Mouse (Mus musculus) liver, embryonic 11.5 days (tissue): Measurements from ENCODE around the gene Unc119. TPM values are rescaled to one million over a fixed set of nuclear protein-coding genes. Genes with fewer than 3 reads are reported as not detected.

Experiments
- ATAC-seq: fragments of 200-750 bp; cut with Nextera tagmentation; replicated peaks from 2 replicates; pipeline ENCODE4 v1.8.0; 2017; ENCODE audit warnings: moderate number of reproducible peaks, mild to moderate bottlenecking, moderate TSS enrichment, moderate library complexity; ENCODE audit not compliant: low FRiP score
- DNase-seq: peaks from one replicate; pipeline ENCODE4 v3.0.0-alpha.2; 2017; ENCODE audit warnings: low spot score
- H3K27ac ChIP-seq: fragments of 300-500 bp; sonication (generic); 2 replicates; pipeline ENCODE4 v1.5.1; 2014; ENCODE audit warnings: mild to moderate bottlenecking, low read depth, low read length, control low read depth
- H3K27me3 ChIP-seq: fragments of 300-500 bp; sonication (generic); replicated peaks from 2 replicates; pipeline ENCODE4 v1.6.1; 2014; ENCODE audit warnings: low read length, mixed read lengths; ENCODE audit not compliant: control insufficient read depth, insufficient read depth
- H3K36me3 ChIP-seq: fragments of 300-500 bp; sonication (generic); 2 replicates; pipeline ENCODE4 v1.6.1; 2014; ENCODE audit warnings: mild to moderate bottlenecking, low read length, moderate library complexity, mixed read lengths; ENCODE audit not compliant: control insufficient read depth, insufficient read depth
- H3K4me1 ChIP-seq: fragments of 300-500 bp; sonication (generic); replicated peaks from 2 replicates; pipeline ENCODE4 v1.6.1; 2014; ENCODE audit warnings: low read length, mixed read lengths; ENCODE audit not compliant: control insufficient read depth, insufficient read depth
- H3K4me2 ChIP-seq: fragments of 300-500 bp; sonication (generic); 2 replicates; pipeline ENCODE4 v1.6.1; 2014; ENCODE audit warnings: mild to moderate bottlenecking, control low read depth, moderate library complexity
- H3K4me3 ChIP-seq: fragments of 300-500 bp; sonication (generic); 2 replicates; pipeline ENCODE4 v1.5.1; 2014; ENCODE audit warnings: low read depth, low read length, control low read depth
- H3K9ac ChIP-seq: fragments of 300-500 bp; sonication (generic); 2 replicates; pipeline ENCODE4 v1.6.1; 2014; ENCODE audit warnings: low read depth, low read length, control low read depth
- H3K9me3 ChIP-seq: fragments of 300-500 bp; sonication (generic); 2 replicates; pipeline ENCODE4 v1.6.1; 2016; ENCODE audit warnings: low read length, inconsistent platforms, mixed read lengths; ENCODE audit not compliant: control insufficient read depth
- WGBS: fragments of 180-500 bp; shearing (Covaris S2); extraction: QIAGEN DNeasy Blood & Tissue Kit; methylation state at CpG from one replicate; pipeline ENCODE4 v1.1.7; 2014; 5-methylcytosine and 5-hydroxymethylcytosine counted together
- polyA plus RNA-seq: library from polyadenylated mRNA; unstranded; fragments of >200 nt; fragmentation: Nextera tagmentation; extraction: Ambion mirVana; gene quantifications from 2 replicates; pipeline ENCODE4 v1.2.1, GENCODE M21; 2014

Unc119 gene
- polyA plus RNA-seq, 1 experiment from 2014 or later = 68.9 TPM

DNA sequence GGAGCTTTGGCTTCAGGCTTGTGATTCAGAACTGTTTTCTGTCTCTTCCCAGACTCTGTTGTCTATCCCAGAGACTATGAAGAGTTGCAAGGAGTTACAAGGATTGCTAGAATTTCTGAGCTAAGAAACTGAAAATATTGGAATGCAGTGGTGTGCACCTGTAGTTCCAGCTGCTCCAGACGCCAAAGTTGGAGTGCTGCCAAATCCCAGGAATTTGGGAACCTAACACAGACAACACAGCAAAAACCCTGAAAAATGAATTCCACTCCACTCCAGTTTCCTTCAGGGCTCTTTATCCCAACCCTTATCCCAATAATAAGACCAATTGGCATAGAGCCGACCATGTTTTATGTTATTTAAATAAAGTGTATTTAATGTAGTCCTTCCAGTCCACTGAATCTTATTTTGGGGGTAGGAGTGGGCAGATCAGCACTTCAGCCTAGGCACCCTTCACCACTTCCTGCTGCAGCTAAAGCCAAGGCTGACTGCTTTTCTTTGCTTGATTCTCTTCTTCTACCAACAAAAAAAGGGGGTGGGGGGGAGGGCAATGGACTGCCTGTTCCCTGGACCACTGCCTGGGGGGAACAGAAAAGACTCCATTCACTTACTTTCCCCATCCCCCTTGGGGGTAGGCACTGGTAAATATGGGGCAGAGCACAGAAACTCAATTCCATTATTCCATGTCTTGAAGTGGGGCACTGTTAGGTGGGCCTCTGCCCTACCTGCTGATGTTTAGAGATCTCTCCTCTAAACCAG is 21.0 kb upstream of the Unc119 start:
- DNase-seq = no peak
- Histone ChIP-seq H3K9me3 (no peaks in the 10 kb centered on the region), H3K9ac (no peak overlapping the region), H3K4me3 (no peak overlapping the region), H3K4me1 (peaks cover 9% of the 10 kb centered on the region), H3K27ac (no peak overlapping the region), H3K27me3 (no peaks in the 10 kb centered on the region), H3K36me3 (peaks cover 42% of the 10 kb centered on the region), H3K4me2 (peak overlapping the region; percentile 59)
- ATAC-seq = 0 out of 2 replicates have a peak, but pooled peaks have one; percentile 11
- WGBS = 67% methylated on average over 2 of the region's 2 CpGs

DNA sequence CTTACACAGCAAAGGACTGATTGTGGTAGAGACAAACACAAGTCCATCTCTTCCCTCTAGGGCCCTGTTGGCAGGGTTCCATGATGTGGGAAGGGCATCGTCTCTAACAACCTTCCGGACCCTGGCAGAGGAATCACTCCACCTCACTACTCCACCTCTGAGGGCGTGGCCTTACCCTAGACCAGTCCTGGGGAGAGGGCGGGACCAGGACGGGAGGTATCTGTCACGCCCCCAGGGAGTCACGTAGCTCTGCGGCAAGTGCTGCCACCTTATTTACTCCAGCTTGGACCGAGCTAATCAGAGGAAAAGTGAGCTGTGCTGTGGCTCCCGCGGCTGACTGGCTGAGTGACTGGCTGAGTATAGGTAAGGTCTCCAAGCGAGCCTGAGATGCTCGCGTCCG is 20.4 kb upstream of the Unc119 start, which contains the start of gene Aldoc:
Aldoc (plus strand) TSS at position 109 of the 400 bp plus-strand sequence.
- Histone ChIP-seq H3K4me2 (peak within 1 kb of the TSS; percentile 59), H3K9me3 (no peaks in the 10 kb centered on the region), H3K4me1 (peaks cover 9% of the 10 kb centered on the region), H3K9ac (no peak within 1 kb of the TSS; the same call in 1 of the 2 replicates), H3K36me3 (peaks cover 36% of the 10 kb centered on the region), H3K27ac (peak within 1 kb of the TSS; percentile 26; the same call in 1 of the 2 replicates), H3K27me3 (no peaks in the 10 kb centered on the region), H3K4me3 (no peak within 1 kb of the TSS)
- DNase-seq (peak; percentile 80), ATAC-seq (peak; percentile 97)
- 7% methylated on average over 15 of the region's 15 CpGs for WGBS

DNA sequence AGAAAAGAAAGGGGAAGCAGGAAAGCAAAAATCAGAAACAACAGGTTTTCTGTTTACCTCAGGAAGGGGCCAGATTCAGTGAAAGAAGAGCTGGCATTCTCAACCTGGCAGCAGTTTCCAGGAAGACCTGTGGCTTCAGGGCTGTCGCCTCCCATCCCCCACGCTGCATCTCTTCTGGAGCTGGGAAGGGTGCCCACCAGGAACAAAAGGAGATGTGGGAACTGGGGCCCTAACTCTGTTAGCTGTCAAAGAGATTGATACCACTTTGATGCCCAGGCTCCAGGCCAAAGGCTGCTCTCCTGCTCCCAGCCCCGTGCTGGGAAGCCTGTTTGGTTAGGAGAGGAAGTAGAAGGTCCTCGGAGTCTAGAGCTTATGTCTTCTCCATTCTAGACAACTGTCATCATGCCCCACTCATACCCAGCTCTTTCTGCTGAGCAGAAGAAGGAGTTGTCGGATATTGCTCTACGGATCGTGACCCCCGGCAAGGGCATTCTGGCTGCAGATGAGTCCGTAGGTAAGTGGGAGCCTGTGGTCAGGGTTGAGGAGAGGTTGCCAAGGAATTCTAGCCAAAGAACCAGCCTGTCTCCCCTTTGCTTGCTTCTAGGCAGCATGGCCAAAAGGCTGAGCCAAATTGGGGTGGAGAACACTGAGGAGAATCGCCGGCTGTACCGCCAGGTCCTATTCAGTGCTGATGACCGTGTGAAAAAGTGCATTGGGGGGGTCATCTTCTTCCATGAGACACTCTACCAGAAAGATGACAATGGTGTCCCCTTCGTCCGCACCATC is 19.1 kb upstream of the Unc119 start:
- Histone ChIP-seq H3K4me2 (no peak overlapping the region), H3K4me3 (no peak overlapping the region), H3K9ac (no peak overlapping the region), H3K4me1 (peaks cover 12% of the 10 kb centered on the region), H3K27me3 (no peaks in the 10 kb centered on the region), H3K27ac (no peak overlapping the region), H3K9me3 (no peaks in the 10 kb centered on the region), H3K36me3 (peaks cover 26% of the 10 kb centered on the region)
- no peak for ATAC-seq
- 83% methylated on average over 15 of the region's 15 CpGs for WGBS
- DNase-seq = no peak

DNA sequence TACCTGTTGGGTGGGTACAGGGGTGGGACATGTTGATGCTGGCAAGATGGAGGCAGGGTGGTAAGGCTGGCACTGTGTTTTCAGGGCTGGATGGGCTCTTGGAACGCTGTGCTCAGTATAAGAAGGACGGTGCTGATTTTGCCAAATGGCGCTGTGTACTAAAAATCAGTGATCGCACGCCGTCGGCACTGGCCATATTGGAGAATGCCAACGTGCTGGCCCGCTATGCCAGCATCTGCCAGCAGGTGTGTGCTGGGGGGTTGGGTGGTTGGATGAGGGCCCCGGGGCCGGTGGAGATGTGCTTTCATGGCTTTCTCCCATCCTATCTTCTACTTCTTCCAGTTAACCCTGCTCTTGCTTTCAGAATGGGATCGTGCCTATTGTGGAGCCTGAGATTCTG is 18.3 kb upstream of the Unc119 start:
- 90% methylated on average over 12 of the region's 12 CpGs for WGBS
- Histone ChIP-seq H3K36me3 (peaks cover 19% of the 10 kb centered on the region), H3K4me2 (no peak overlapping the region)

DNA sequence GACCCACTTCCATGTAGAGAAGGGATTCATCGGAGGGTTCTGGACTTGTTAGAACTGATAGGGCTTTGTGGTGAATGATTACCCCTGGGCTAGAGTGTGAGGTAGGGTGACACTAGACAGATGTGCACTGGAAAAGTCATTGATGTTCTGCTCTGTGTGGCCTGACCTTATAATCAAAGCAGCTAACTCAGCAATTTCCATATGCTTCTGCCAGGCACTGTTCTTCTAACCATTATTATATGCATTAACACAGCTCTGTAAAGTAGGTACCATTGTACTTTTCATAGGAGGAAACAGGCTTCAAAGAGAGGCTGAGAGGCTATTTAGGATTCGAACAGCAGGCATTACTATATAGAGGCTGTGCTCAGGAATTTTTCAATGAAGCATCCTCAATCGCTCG is 16.1 kb upstream of the Unc119 start:
- H3K9ac ChIP-seq = no peak overlapping the region
- no peak overlapping the region for H3K4me3 ChIP-seq
- H3K4me2 ChIP-seq = no peak overlapping the region
- H3K27ac ChIP-seq = no peak overlapping the region
- H3K36me3 ChIP-seq = no peaks in the 10 kb centered on the region
- peaks cover 12% of the 10 kb centered on the region for H3K4me1 ChIP-seq
- DNase-seq (no peak), ATAC-seq (no peak)
- H3K27me3 ChIP-seq = no peaks in the 10 kb centered on the region
- H3K9me3 ChIP-seq = no peaks in the 10 kb centered on the region
- WGBS = 87% methylated on average over 4 of the region's 4 CpGs

More for the DNA sequence above, 18.3 kb upstream of the Unc119 start:
- Histone ChIP-seq H3K27ac (no peak overlapping the region), H3K27me3 (no peaks in the 10 kb centered on the region), H3K9me3 (no peaks in the 10 kb centered on the region), H3K4me3 (no peak overlapping the region), H3K4me1 (peaks cover 12% of the 10 kb centered on the region), H3K9ac (no peak overlapping the region)
- ATAC-seq (no peak), DNase-seq (no peak)

DNA sequence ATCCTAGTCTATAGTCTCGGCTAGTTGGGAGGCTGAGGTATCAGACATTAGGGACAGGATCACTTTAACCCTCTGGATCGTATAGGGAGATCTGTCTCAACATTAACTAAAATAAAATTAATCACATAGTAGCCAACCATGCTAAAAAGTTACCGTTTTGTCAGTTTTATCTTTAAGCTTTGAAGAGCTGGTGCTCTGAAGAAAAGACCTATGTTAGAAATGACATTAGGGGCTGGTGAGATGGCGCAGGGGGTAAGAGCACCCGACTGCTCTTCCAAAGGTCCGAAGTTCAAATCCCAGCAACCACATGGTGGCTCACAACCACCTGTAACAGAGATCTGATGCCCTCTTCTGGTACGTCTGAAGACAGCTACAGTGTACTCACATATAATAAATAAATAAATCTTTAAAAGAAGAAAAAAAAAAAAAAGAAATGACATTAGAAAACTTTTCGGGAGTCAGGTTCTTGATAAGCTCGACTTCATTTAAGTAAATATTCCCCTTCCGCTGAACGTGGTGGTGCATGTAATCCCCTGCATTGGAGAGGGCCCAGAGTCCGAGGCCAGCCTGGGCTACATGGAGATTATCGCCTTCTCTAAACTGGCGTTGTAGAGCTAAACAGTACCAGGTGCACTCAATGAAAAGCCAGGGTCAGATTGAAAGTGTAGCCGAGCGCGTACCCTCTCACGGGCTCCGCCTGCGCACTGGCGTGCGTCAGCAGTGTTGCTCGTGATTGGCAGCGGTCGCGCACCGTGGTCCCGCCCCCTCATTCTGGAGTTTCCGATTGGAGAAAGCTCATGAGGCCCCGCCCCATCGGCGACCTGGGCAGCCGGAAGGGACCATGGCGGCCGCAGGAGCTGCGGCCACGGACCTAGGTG is 15.4 kb upstream of the Unc119 start, which contains the start of gene Pigs:
Pigs (plus strand) TSS at position 782 of the 878 bp plus-strand sequence.
- Histone ChIP-seq H3K4me2 (peak within 1 kb of the TSS; percentile 74), H3K27ac (peak within 1 kb of the TSS; percentile 28; the same call in 1 of the 2 replicates), H3K4me1 (peaks cover 9% of the 10 kb centered on the region), H3K4me3 (peak within 1 kb of the TSS; percentile 72), H3K27me3 (no peaks in the 10 kb centered on the region), H3K36me3 (peaks cover 4% of the 10 kb centered on the region; the same call in 1 of the 2 replicates), H3K9ac (peak within 1 kb of the TSS; percentile 72), H3K9me3 (no peaks in the 10 kb centered on the region)
- DNase-seq (peak; percentile 94), ATAC-seq (peak; percentile 95)
- WGBS = 10% methylated on average over 37 of the region's 37 CpGs

DNA sequence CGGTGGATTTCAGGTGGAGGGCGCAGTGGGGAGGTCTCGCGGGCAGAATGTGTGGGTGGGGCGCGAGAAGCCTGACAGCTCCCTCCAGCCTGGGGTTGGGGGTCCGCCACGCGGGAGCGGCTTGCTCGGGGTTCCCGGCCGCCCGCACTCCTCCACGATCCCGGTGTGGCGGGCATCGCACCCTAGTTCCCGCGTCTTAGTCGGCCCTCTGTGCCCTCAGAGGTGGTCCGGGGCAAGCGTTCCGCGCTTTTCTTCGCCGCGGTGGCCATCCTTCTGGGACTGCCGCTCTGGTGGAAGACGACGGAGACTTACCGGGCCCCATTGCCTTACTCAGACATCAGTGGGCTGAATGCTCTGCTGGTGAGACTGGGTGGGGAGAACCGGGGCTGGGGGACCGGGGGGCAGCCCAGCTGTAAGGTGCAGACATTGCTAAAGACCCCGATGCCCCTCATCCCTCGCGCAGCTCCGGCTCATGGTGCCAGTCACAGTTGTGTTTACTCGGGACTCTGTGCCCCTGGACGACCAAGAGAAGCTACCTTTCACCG is 14.7 kb upstream of the Unc119 start:
- DNase-seq (no peak), ATAC-seq (peak; percentile 64)
- H3K4me1 ChIP-seq = peaks cover 4% of the 10 kb centered on the region
- H3K27ac ChIP-seq = no peak overlapping the region
- H3K9ac ChIP-seq = peak overlapping the region; percentile 72
- H3K4me3 ChIP-seq = peak overlapping the region; percentile 72
- H3K4me2 ChIP-seq = peak overlapping the region; percentile 74
- peaks cover 10% of the 10 kb centered on the region for H3K36me3 ChIP-seq
- no peaks in the 10 kb centered on the region for H3K27me3 ChIP-seq
- WGBS = under 1% methylated on average over 41 of the region's 41 CpGs
- no peaks in the 10 kb centered on the region for H3K9me3 ChIP-seq

DNA sequence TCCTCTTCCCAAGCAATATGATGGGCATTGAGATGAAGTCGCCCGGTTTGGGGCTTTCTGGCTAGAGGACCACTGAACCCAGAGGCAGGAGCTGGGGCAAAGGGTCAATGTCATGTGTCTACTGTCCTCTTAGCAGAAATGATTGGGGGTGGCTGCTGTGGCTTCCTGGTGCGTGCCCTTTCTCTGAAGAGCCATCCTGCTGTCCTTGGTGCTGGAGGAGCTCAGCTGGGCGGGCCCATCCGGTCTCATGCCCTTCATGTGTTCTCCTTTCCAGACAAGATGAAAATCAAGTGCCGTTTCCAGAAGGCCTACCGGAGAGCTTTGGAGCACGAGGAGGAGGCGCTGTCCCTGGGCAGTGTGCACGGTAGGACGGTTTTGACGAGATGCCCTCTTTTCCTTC is 10.6 kb upstream of the Unc119 start:
- Histone ChIP-seq H3K4me2 (no peak overlapping the region), H3K9me3 (no peaks in the 10 kb centered on the region), H3K4me1 (peaks cover 3% of the 10 kb centered on the region; the same call in 1 of the 2 replicates), H3K27me3 (no peaks in the 10 kb centered on the region), H3K36me3 (peaks cover 27% of the 10 kb centered on the region), H3K4me3 (no peak overlapping the region), H3K27ac (no peak overlapping the region), H3K9ac (no peak overlapping the region)
- 95% methylated on average over 12 of the region's 12 CpGs for WGBS
- no peak for ATAC-seq
- no peak for DNase-seq
